Mouse (Mus musculus): ENCODE measurements around the gene Kcns1. TPM values are rescaled to one million over a fixed set of nuclear protein-coding genes. Genes with fewer than 3 reads are reported as not detected.

Kcns1 gene
- total RNA-seq, 2 experiments from 2014 or later, result 0.46 to 0.67 TPM

- intact Hi-C loops (cut with DNase I), result no loop called here
- no peak for DNase-seq
Observed at GRCm38 (mm10) chr2:164128576-164129411, 42.1 kb downstream of the Kcns1 start.

- intact Hi-C loops (cut with DNase I), result no loop called here
- DNase-seq, result no peak
Observed at GRCm38 (mm10) chr2:164127297-164127696, 43.6 kb downstream of the Kcns1 start.

GRCm38 (mm10) chr2:164126533-164126955 lies 44.4 kb downstream of the Kcns1 start:
- intact Hi-C loops (cut with DNase I), result no loop called here
- peak in 1 of 2 experiments; percentile 48 for DNase-seq

GRCm38 (mm10) chr2:164123169-164123766 lies 47.6 kb downstream of the Kcns1 start:
- intact Hi-C loops (cut with DNase I), result no loop called here
- no peak for DNase-seq

- DNase-seq, result no peak
- intact Hi-C loops (cut with DNase I), result no loop called here
Observed at GRCm38 (mm10) chr2:164119503-164119902, 51.4 kb downstream of the Kcns1 start.

GRCm38 (mm10) chr2:164115531-164115930 lies 55.4 kb downstream of the Kcns1 start:
- intact Hi-C loops (cut with DNase I), result no loop called here
- no peak for DNase-seq

- intact Hi-C loops (cut with DNase I), result no loop called here
- DNase-seq, result no peak
Observed at GRCm38 (mm10) chr2:164114051-164114450, 56.9 kb downstream of the Kcns1 start.

Other genes starting within 250 kb of the Kcns1 start
- 10 to 100 TPM; 34.7 to 37.9 TPM for gene Ywhab, start 176.2 kb downstream of the Kcns1 start, total RNA-seq (2021)
- under 1 TPM in 1 of 2 experiments, not detected in 1; 0.54 TPM for gene Pabpc1l, start 145.7 kb downstream of the Kcns1 start, total RNA-seq (2021)
- gene Stk4, start 100.8 kb downstream of the Kcns1 start, total RNA-seq (2021), result 1 to 10 TPM; 6.1 to 9.8 TPM
- 10 to 100 TPM; 10.4 to 11.4 TPM for gene Tomm34, start 99.9 kb downstream of the Kcns1 start, total RNA-seq (2021)
- gene Wfdc5, start 11.6 kb upstream of the Kcns1 start, total RNA-seq (2021), result under 1 TPM in 1 of 2 experiments, not detected in 1; 0.20 TPM
- not detected for gene Wfdc12, start 19.5 kb upstream of the Kcns1 start, total RNA-seq (2021)
- gene Wfdc15a, start 29.0 kb upstream of the Kcns1 start, total RNA-seq (2021), result not detected
- not detected for gene Wfdc15b, start 50.5 kb upstream of the Kcns1 start, total RNA-seq (2021)
- not detected for gene Svs2, start 67.4 kb upstream of the Kcns1 start, total RNA-seq (2021)
- gene Svs3b, start 85.5 kb upstream of the Kcns1 start, total RNA-seq (2021), result not detected
- not detected for gene Svs4, start 107.3 kb upstream of the Kcns1 start, total RNA-seq (2021)
- gene Svs3a, start 118.2 kb upstream of the Kcns1 start, total RNA-seq (2021), result not detected
- not detected for gene Svs6, start 145.6 kb upstream of the Kcns1 start, total RNA-seq (2021)
- gene Svs5, start 161.6 kb upstream of the Kcns1 start, total RNA-seq (2021), result not detected
- 1 to 10 TPM in 1 of 2 experiments, not detected in 1; 1.1 TPM for gene Slpi, start 218.0 kb upstream of the Kcns1 start, total RNA-seq (2021)
- gene Rbpjl, start 232.0 kb upstream of the Kcns1 start, total RNA-seq (2021), result not detected
- 1 to 10 TPM; 1.5 to 1.7 TPM for gene Matn4, start 234.0 kb upstream of the Kcns1 start, total RNA-seq (2021)

Measured in gastrocnemius, postnatal 36 days (tissue).